Mouse (Mus musculus) thymus, adult 2 months (tissue): ENCODE measurements around the gene Cped1.

Experiments used
- CTCF ChIP-seq: fragments of 200-500 bp; IDR thresholded peaks from 2 replicates; pipeline ENCODE4 v1.5.1; 2012; ENCODE audit warnings: mild to moderate bottlenecking, control low read depth, low read length, moderate library complexity, borderline replicate concordance; ENCODE audit not compliant: control insufficient read depth, poor library complexity, insufficient read depth; ENCODE audit errors: extremely low read depth
- POLR2A ChIP-seq: fragments of 200-500 bp; IDR thresholded peaks from 2 replicates; pipeline ENCODE4 v1.6.1; 2012; ENCODE audit warnings: mild to moderate bottlenecking, low read length, control low read depth, moderate library complexity; ENCODE audit not compliant: control insufficient read depth, poor library complexity, insufficient read depth; ENCODE audit errors: extremely low read depth

- TF ChIP-seq POLR2A, result no peak
- TF ChIP-seq CTCF, result no peak
These were observed 25.1 kb downstream of the Cped1 start for GRCm38 (mm10) chr6:22010761-22011281.
